Mouse (Mus musculus) bone marrow, adult 2 months (tissue): ENCODE data around the gene Troap.

Experiments used
- CTCF ChIP-seq: fragments of 200-500 bp; IDR thresholded peaks from 2 replicates; pipeline ENCODE4 v1.5.1; 2011; ENCODE audit warnings: low read length, control low read depth; ENCODE audit not compliant: control insufficient read depth, insufficient read depth
- POLR2A ChIP-seq: fragments of 200-500 bp; IDR thresholded peaks from 2 replicates; pipeline ENCODE4 v1.6.1; 2011; ENCODE audit warnings: low read depth, mild to moderate bottlenecking, control low read depth, low read length, borderline replicate concordance; ENCODE audit not compliant: control insufficient read depth

- no peak for TF ChIP-seq POLR2A
- TF ChIP-seq CTCF = no peak
These were observed 11.6 kb downstream of the Troap start for GRCm38 (mm10) chr15:99085997-99086396.
